Mouse (Mus musculus) kidney, adult 2 months (tissue): ENCODE results near the gene Gpr183. TPM values are rescaled to one million over a fixed set of nuclear protein-coding genes. Genes with fewer than 3 reads are reported as not detected.

Experiments used
- DNase-seq: peaks from one replicate; pipeline ENCODE4 v3.0.0; 2021
- H3K27ac ChIP-seq: fragments of 200-500 bp; 2 replicates; pipeline ENCODE4 v1.5.1; 2012; ENCODE audit warnings: low read depth, low read length, control low read depth, inconsistent platforms; ENCODE audit not compliant: insufficient read depth
- H3K27me3 ChIP-seq: fragments of 200-500 bp; replicated peaks from 2 replicates; pipeline ENCODE4 v1.6.1; 2012; ENCODE audit warnings: mild to moderate bottlenecking, moderate library complexity, low read length, inconsistent platforms; ENCODE audit not compliant: control insufficient read depth, insufficient read depth
- H3K36me3 ChIP-seq: fragments of 200-500 bp; 2 replicates; pipeline ENCODE4 v1.6.1; 2012; ENCODE audit warnings: mild to moderate bottlenecking, moderate library complexity, low read length, inconsistent platforms; ENCODE audit not compliant: control insufficient read depth, insufficient read depth
- H3K4me1 ChIP-seq: fragments of 200-500 bp; 2 replicates; pipeline ENCODE4 v1.6.1; 2011; ENCODE audit warnings: low read length; ENCODE audit not compliant: control insufficient read depth, insufficient read depth
- H3K4me3 ChIP-seq: fragments of 200-500 bp; 2 replicates; pipeline ENCODE4 v1.5.1; 2011; ENCODE audit warnings: mild to moderate bottlenecking, low read depth, low read length, control low read depth; ENCODE audit not compliant: insufficient read depth
- CTCF ChIP-seq: fragments of 200-500 bp; conservative IDR thresholded peaks from 2 replicates; pipeline ENCODE4 v1.5.1; 2011; ENCODE audit warnings: low read depth, mild to moderate bottlenecking, control low read depth, low read length, moderate library complexity, mixed read lengths; ENCODE audit not compliant: insufficient read depth, insufficient read length
- POLR2A ChIP-seq: fragments of 200-500 bp; IDR thresholded peaks from one replicate; pipeline ENCODE4 v1.6.1; 2011; ENCODE audit warnings: low read depth, low read length, control low read depth
- WGBS: fragments of 180-500 bp; shearing (Covaris S2); methylation state at CpG from one replicate; pipeline ENCODE4 v1.1.7; 2018; 5-methylcytosine and 5-hydroxymethylcytosine counted together
- polyA plus RNA-seq: library from polyadenylated mRNA; depleted of rRNA; stranded (reverse); fragments of >200 nt; gene quantifications from 2 replicates; pipeline ENCODE4 v1.2.3, GENCODE M21; 2012

Gpr183 gene
- polyA plus RNA-seq, 1 experiment = 1.7 TPM

DNA sequence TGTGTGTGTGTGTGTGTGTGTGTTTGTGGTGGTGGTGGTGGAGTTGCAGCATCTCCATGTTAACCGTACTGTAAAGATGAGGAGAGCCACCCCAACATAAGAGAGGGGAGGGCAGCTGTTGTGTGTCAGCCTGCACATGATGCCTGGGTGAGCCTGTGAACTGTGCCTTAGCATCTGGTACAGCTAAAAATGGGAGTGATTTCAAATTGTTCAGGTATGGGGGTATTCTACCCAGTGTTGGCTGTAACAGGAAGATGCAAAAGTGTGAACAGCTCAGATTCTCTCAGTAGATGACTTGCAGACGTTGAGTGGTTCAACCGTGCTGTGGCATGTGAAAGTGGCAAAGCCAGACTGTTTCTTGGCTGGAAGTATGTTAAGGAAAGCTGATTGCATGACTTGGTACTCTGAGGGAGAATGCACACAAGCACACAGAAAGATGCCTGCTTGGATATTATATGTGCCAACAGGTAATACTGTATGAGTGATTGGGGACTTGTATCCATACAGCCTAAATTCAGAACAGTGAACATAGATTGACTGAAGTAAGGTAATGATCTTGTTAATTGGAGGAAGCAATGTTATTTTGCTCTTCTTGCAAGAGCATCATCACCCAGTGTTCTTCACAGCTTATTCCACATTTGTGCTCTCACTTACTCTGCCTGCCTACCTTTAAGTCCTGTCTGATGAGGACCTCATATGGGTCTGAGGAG, 6.8 kb downstream of the Gpr183 start:
- WGBS = 87% methylated on average over 3 of the region's 3 CpGs
- TF ChIP-seq POLR2A (no peak), CTCF (no peak)
- Histone ChIP-seq H3K4me3 (no peak overlapping the region), H3K27me3 (no peaks in the 10 kb centered on the region), H3K4me1 (no peaks in the 10 kb centered on the region; the same call in 1 of the 2 replicates), H3K27ac (no peak overlapping the region), H3K36me3 (no peaks in the 10 kb centered on the region)
- no peak for DNase-seq

DNA sequence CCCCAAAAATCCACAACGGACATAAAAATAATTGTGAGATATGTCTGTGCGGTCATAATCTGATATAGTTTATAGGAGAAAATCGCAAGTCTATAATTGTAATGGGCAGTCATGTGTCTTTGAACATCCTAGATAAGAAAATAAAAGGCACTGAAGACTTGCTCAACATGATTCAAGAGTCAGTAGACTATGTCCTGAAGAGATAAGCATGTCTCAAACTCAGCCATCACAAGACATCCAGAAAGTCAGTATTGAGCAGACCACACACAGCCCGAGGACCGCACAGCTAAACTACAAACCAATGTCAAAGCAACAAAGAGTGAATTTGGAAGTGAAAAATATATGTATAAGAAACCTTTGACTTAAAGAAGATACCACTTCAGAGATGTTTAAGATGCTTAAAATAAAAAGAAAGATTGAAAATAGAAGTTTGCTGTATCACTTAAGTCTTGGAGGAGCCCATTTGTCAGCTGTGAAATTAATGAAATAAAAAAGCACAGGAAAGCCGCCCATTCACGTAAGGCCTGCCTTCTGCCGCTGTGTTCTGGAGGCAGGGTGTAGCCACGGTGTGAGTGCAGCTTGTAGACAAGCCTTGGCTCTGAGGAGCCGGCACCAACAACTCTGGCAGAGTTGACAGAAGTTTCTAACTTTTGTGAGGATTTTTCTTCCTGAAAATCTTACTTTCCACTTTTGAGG, 7.7 kb downstream of the Gpr183 start:
- WGBS = 94% methylated on average over 10 of the region's 10 CpGs
- Histone ChIP-seq H3K36me3 (no peaks in the 10 kb centered on the region), H3K4me3 (no peak overlapping the region), H3K27ac (no peak overlapping the region), H3K4me1 (no peaks in the 10 kb centered on the region), H3K27me3 (no peaks in the 10 kb centered on the region)
- DNase-seq = no peak
- no peak for TF ChIP-seq CTCF
- no peak for TF ChIP-seq POLR2A

DNA sequence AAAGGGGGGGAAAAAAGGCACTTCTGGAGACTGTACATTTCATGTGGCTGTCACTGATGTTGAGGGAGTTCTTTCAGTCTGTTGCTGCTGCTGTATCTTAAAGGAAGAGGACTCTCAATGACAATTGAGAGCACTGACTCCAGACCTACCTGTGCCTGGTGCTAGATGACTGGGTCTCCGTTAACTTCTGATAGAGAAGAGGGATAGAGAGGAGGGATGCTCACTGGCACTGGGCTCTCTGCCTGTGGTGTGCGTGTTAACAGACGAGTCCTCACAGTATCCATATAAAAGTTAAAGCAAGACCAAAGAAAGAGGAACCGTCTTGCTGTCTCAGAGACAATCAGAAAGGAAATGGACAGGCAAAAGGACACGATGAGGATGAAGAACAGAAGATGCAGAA, 8.7 kb downstream of the Gpr183 start:
- 88% methylated on average over 5 of the region's 5 CpGs for WGBS

DNA sequence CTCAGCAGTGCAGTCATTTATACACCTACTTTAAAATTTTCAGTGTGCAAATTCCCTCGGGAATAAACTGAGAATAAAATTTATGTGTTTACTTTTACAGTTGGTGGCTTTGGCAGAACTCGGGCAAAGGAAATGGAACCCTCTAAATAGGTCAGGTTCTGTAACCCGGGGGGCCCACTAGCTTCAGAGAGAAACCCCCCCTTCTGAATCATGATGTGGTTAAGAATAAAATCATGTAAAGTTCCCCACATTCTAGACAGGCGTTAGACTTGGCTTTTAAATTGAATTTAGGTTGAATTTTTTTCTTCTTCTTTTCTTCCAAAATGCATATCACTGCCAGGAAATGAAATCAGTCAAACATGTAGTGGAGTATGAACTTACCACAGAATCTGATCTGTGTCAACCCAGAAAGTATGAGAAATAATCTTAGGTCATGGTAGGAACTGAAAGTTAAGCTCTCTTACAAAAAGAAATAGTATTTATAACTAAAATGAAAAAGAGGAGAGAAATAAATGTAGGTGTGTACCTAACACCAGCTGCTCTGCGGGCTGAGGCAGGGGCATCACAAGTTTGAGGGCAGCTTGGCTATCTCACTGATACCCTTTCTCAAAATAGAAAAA, 9.7 kb downstream of the Gpr183 start:
- no peaks in the 10 kb centered on the region for H3K27me3 ChIP-seq
- H3K4me1 ChIP-seq = no peaks in the 10 kb centered on the region
- no peak overlapping the region for H3K27ac ChIP-seq
- no peak for DNase-seq
- WGBS = 36% methylated on average over 5 of the region's 5 CpGs
- no peak overlapping the region for H3K4me3 ChIP-seq
- TF ChIP-seq POLR2A = no peak
- TF ChIP-seq CTCF = no peak
- no peaks in the 10 kb centered on the region for H3K36me3 ChIP-seq

More for the DNA sequence above, 8.7 kb downstream of the Gpr183 start:
- DNase-seq = no peak
- Histone ChIP-seq H3K27me3 (no peaks in the 10 kb centered on the region), H3K36me3 (no peaks in the 10 kb centered on the region), H3K4me1 (no peaks in the 10 kb centered on the region), H3K4me3 (no peak overlapping the region), H3K27ac (no peak overlapping the region)
- TF ChIP-seq CTCF (no peak), POLR2A (no peak)

DNA sequence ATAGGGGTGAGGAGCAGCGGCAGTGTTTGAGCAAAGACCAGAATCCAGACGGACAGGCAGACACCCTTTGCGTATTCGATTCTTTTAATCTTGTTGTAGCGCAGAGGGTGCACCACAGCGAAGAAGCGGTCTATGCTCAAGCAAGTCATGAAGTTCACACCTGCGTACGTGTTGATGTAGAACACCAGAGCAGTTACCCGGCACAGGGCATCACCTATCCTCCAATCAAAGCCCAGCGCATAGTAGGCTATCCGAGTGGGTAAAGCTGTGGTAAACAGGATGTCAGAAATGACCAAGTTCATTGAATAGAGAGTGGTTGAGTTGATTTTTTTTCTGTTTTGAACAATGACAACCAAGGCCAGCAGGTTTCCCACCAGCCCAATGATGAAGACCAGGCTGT, 10.4 kb downstream of the Gpr183 start:
- DNase-seq = no peak
- WGBS = 97% methylated on average over 12 of the region's 12 CpGs
- Histone ChIP-seq H3K36me3 (no peaks in the 10 kb centered on the region), H3K4me1 (no peaks in the 10 kb centered on the region), H3K27me3 (no peaks in the 10 kb centered on the region), H3K27ac (no peak overlapping the region), H3K4me3 (no peak overlapping the region)
- no peak for TF ChIP-seq POLR2A
- no peak for TF ChIP-seq CTCF

DNA sequence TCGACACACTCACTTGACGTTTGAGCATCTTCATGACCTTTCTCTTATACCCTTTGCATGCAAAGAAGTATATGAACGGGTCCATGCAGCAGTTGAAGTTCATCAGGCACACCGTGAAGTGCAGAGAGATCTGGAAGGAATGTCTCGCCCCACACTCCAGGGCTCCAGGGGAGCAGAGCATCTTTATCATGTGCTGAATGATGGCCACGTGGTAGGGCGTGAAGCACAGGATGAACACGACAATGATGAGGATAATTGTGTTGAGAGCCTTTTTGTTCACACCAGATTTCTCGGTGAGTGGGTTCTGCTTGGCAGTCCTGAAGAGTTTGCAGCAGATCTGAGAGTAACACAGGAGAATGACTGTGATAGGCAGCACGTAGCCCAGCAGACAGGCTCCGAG, 10.9 kb downstream of the Gpr183 start:
- Histone ChIP-seq H3K27ac (no peak overlapping the region), H3K27me3 (no peaks in the 10 kb centered on the region), H3K4me1 (no peaks in the 10 kb centered on the region), H3K36me3 (no peaks in the 10 kb centered on the region), H3K4me3 (no peak overlapping the region)
- no peak for DNase-seq
- 96% methylated on average over 11 of the region's 11 CpGs for WGBS
- TF ChIP-seq POLR2A = no peak
- no peak for TF ChIP-seq CTCF

DNA sequence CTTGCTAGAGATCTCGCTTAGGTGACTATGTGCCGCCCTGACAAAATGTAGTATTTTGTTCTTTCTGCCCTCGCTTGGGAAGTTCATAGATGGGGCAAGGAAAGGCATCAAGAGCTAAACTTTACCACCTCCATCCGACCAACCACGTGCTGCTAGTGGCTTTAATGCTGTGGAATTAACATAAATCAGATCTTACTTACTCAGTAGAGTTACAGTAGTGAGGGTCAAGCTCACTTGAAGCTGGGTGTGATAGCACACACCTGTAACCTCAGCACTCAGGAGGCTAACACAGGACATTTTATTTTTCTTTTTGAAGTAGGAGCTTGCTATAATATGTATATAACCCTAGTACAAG, 13.0 kb downstream of the Gpr183 start:
- no peak for DNase-seq
- 86% methylated on average over 5 of the region's 5 CpGs for WGBS

More for the DNA sequence above, 13.0 kb downstream of the Gpr183 start:
- Histone ChIP-seq H3K4me3 (no peak overlapping the region), H3K36me3 (no peaks in the 10 kb centered on the region), H3K27ac (no peak overlapping the region), H3K4me1 (no peaks in the 10 kb centered on the region), H3K27me3 (no peaks in the 10 kb centered on the region)
- TF ChIP-seq POLR2A = no peak
- no peak for TF ChIP-seq CTCF
